Mouse (Mus musculus): ENCODE measurements at regions not wholly inside any gene's neighbourhood (a gene's known extent, or its start where the extent isn't known, plus 50 kb on each side); places are given as distances from the start of the nearest gene placed in this dataset.

- ATAC-seq (ENCODE audit: insufficient number of reproducible peaks, low FRiP score, low TSS enrichment) = no peak
Measured at GRCm38 (mm10) chr5:84934369-84934768, 517.2 kb upstream of the Epha5 start.

- ATAC-seq (ENCODE audit: insufficient number of reproducible peaks, low FRiP score, low TSS enrichment) = no peak
Measured at GRCm38 (mm10) chr5:84917631-84918292, 500.6 kb upstream of the Epha5 start.

GRCm38 (mm10) chr5:84901669-84902068 lies 484.5 kb upstream of the Epha5 start:
- no peak for ATAC-seq (ENCODE audit: insufficient number of reproducible peaks, low FRiP score, low TSS enrichment)

- ATAC-seq (ENCODE audit: insufficient number of reproducible peaks, low FRiP score, low TSS enrichment) = no peak
Measured at GRCm38 (mm10) chr5:84897535-84897934, 480.4 kb upstream of the Epha5 start.

GRCm38 (mm10) chr5:84853622-84854021 lies 436.4 kb upstream of the Epha5 start:
- no peak for ATAC-seq (ENCODE audit: insufficient number of reproducible peaks, low FRiP score, low TSS enrichment)

- ATAC-seq (ENCODE audit: insufficient number of reproducible peaks, low FRiP score, low TSS enrichment) = no peak
Measured at GRCm38 (mm10) chr5:84849175-84849574, 432.0 kb upstream of the Epha5 start.

- ATAC-seq (ENCODE audit: insufficient number of reproducible peaks, low FRiP score, low TSS enrichment) = no peak
Measured at GRCm38 (mm10) chr5:84848765-84849164, 431.6 kb upstream of the Epha5 start.

- ATAC-seq (ENCODE audit: insufficient number of reproducible peaks, low FRiP score, low TSS enrichment) = no peak
Measured at GRCm38 (mm10) chr5:84811460-84811859, 394.3 kb upstream of the Epha5 start.

- ATAC-seq (ENCODE audit: insufficient number of reproducible peaks, low FRiP score, low TSS enrichment) = no peak
Measured at GRCm38 (mm10) chr5:84810844-84811243, 393.7 kb upstream of the Epha5 start.

- no peak for ATAC-seq (ENCODE audit: insufficient number of reproducible peaks, low FRiP score, low TSS enrichment)
Measured at GRCm38 (mm10) chr5:84762618-84763017, 345.4 kb upstream of the Epha5 start.

- peak; percentile 70; the same call in 1 of the 2 replicates for ATAC-seq (ENCODE audit: insufficient number of reproducible peaks, low FRiP score, low TSS enrichment)
Measured at GRCm38 (mm10) chr5:84752053-84752452, 334.9 kb upstream of the Epha5 start.

GRCm38 (mm10) chr5:84705436-84705835 lies 288.3 kb upstream of the Epha5 start:
- ATAC-seq (ENCODE audit: insufficient number of reproducible peaks, low FRiP score, low TSS enrichment) = no peak

- ATAC-seq (ENCODE audit: insufficient number of reproducible peaks, low FRiP score, low TSS enrichment) = no peak
Measured at GRCm38 (mm10) chr5:84690334-84691258, 273.4 kb upstream of the Epha5 start.

- ATAC-seq (ENCODE audit: insufficient number of reproducible peaks, low FRiP score, low TSS enrichment) = no peak
Measured at GRCm38 (mm10) chr5:84687534-84687933, 270.4 kb upstream of the Epha5 start.

- ATAC-seq (ENCODE audit: insufficient number of reproducible peaks, low FRiP score, low TSS enrichment) = no peak
Measured at GRCm38 (mm10) chr5:84655171-84655570, 238.0 kb upstream of the Epha5 start.

- ATAC-seq (ENCODE audit: insufficient number of reproducible peaks, low FRiP score, low TSS enrichment) = no peak
Measured at GRCm38 (mm10) chr5:84635502-84635901, 218.3 kb upstream of the Epha5 start.

- ATAC-seq (ENCODE audit: insufficient number of reproducible peaks, low FRiP score, low TSS enrichment) = no peak
Measured at GRCm38 (mm10) chr5:84632851-84633250, 215.7 kb upstream of the Epha5 start.

GRCm38 (mm10) chr5:84618194-84618593 lies 201.0 kb upstream of the Epha5 start:
- no peak for ATAC-seq (ENCODE audit: insufficient number of reproducible peaks, low FRiP score, low TSS enrichment)

GRCm38 (mm10) chr5:84608683-84609082 lies 191.5 kb upstream of the Epha5 start:
- ATAC-seq (ENCODE audit: insufficient number of reproducible peaks, low FRiP score, low TSS enrichment) = no peak

- no peak for ATAC-seq (ENCODE audit: insufficient number of reproducible peaks, low FRiP score, low TSS enrichment)
Measured at GRCm38 (mm10) chr5:84565311-84565946, 148.2 kb upstream of the Epha5 start.

- ATAC-seq (ENCODE audit: insufficient number of reproducible peaks, low FRiP score, low TSS enrichment) = no peak
Measured at GRCm38 (mm10) chr5:84519836-84520235, 102.7 kb upstream of the Epha5 start.
